Mouse (Mus musculus) retina, adult 2 months (tissue): Measurements from ENCODE around the gene Dhrs2.

Experiments used
- DNase-seq: peaks from one replicate; pipeline ENCODE4 v3.0.0-alpha.2; 2012; ENCODE audit warnings: low read depth, low spot score

The Dhrs2 gene

DNA sequence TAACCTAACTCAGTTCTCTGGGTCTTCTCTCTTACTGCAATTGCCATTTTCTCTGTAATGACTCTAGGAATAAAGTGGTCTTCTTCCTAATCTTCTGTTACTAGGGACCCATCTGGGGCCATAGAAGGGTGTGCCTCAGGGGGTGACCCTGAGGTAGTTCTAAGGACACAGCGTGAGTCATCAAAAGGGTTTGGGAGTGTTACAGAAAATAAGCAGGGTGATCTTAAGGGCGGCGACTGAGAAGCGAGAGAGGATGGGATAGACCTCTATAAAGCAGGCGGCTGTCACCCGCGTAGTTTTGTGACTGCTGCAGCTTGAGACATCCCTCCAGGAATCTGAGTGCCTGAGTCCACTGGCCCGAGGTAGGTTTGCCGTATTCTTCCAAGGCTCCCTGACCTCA, at the start of gene Dhrs2:
Gene Dhrs2, plus strand, starts transcription at position 301 of the 400 bp plus-strand sequence.
- no peak for DNase-seq

DNA sequence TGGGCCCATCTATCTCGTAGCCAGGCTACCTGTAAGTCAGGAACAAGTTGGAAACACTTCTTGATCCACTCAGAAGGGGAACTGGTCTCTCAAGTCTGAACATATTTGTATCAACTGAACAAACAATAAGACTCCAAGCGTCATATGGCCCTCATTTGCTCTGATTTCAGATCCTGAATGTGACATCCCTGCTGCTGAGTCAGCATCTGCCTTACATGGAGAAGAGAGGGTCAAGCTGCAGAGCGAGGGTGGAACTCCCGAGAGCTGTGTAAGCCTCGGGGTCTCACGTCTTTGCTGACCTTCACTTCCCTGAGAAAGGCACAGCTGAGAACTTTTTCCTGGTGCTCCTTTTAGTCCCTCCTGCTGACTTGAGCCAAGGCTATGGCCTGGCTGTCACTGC, 47.6 kb upstream of the Dhrs2 start:
- no peak for DNase-seq

DNA sequence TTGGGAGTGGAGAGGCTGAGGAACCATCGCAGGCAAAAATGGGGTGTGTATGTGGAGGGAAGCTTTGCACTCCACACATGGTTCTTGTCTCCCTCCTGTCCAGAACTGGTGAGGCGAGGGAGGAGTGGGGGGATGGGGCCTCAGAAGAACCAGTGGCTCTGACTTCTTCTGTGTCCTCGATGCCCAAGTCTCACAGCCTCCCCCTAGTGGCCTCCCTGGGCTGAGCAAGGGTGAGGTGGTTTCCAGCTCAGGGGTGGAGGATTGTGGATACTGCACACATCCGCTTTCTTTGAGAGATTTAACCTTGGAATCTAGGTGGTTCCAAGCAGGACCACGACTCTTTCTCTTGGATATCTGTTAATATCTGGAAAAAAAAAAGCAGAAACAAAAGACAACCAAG, 44.5 kb upstream of the Dhrs2 start:
- no peak for DNase-seq

DNA sequence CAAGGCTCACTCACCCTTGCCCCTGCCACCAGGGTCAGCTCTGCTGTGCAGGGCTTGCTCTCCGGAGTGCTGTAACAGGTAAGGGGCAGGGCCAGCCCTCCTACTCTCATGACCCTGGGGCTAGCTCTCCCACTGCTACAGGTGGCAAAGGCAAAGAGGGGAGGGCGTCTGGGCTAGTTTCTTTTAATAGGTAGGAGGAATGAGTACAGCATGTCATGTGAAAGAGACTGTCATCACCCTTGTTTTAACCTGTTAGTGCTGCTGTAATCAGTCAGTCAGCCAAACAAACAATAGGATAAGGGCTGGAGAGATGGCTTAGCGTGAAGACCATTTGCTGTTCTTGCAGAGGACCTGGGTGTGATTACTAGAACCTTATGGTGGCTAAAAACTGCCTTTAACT, 40.9 kb upstream of the Dhrs2 start:
- no peak for DNase-seq

DNA sequence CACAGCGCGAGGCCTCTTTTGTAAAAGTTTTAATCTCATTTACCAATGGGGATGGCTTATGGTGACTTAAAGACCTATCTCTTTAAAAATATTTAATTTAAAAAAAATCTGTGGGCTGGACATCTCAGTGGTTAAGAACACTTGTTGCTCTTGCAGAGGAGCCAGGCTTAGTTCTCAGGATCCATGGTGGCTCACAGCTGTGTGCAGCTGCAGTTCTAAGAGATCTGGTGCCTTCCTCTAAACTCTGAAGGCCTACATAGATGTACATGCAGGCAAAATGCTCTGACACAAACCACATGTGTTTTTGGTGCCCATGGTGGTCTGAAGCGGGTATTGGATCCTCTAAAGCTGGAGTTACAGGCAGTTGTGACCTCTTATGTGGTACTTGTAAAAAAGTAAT, 38.6 kb upstream of the Dhrs2 start:
- no peak for DNase-seq

GRCm38 (mm10) chr14:55184640-55185145, 37.1 kb upstream of the Dhrs2 start:
- DNase-seq = no peak

DNA sequence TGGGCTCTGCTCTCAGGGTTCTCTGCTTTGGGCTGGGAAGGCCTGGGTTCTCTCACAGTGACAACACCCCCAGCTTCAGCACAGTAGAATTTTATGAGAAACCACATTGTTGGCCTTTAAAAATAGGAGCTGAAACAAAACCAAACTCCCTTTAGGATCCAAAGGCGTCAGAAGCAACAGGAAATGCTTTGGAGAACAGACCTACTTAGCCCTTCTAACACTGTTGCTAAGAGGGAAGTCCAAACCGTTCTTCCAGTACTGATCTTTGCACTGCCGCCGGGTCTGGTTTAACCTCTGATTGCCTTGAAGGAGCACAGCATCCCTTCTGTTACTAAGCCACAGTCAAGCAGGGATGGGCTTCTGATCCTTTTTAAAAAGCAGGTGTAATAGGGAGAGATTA, 33.3 kb upstream of the Dhrs2 start:
- DNase-seq = no peak

- no peak for DNase-seq
Observed at GRCm38 (mm10) chr14:55189351-55189769, 32.4 kb upstream of the Dhrs2 start.

DNA sequence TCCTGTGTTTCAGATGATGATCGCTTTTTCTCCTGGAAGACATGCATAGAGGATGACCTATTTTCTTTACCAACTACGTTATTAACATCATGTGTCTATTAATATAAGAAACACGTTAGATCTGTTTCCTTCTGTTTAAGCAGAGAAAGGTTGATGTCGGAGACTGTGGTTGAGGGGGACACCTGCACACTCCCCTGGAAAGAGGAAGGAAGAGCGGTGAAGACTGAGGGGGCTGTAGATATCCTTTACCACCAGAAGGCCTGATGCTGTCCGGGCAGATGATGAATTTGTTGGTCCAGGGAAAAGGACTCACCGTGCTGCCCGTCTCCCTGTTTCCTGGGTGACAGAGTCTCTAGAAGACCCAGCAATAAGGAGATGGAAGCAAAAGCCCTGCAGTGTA, 28.5 kb upstream of the Dhrs2 start:
- DNase-seq = no peak

GRCm38 (mm10) chr14:55193876-55194635, 27.8 kb upstream of the Dhrs2 start:
- no peak for DNase-seq

- no peak for DNase-seq
Observed at GRCm38 (mm10) chr14:55194786-55195185, 27.0 kb upstream of the Dhrs2 start.

- no peak for DNase-seq
Observed at GRCm38 (mm10) chr14:55197121-55197520, 24.7 kb upstream of the Dhrs2 start.

GRCm38 (mm10) chr14:55198187-55198586, 23.6 kb upstream of the Dhrs2 start:
- DNase-seq = no peak

GRCm38 (mm10) chr14:55204544-55204943, 17.3 kb upstream of the Dhrs2 start:
- no peak for DNase-seq

- DNase-seq = no peak
Observed at GRCm38 (mm10) chr14:55205045-55205750, 16.6 kb upstream of the Dhrs2 start.

- DNase-seq = no peak
Observed at GRCm38 (mm10) chr14:55208306-55208705, 13.5 kb upstream of the Dhrs2 start.

- no peak for DNase-seq
Observed at GRCm38 (mm10) chr14:55213621-55214020, 8.2 kb upstream of the Dhrs2 start.

DNA sequence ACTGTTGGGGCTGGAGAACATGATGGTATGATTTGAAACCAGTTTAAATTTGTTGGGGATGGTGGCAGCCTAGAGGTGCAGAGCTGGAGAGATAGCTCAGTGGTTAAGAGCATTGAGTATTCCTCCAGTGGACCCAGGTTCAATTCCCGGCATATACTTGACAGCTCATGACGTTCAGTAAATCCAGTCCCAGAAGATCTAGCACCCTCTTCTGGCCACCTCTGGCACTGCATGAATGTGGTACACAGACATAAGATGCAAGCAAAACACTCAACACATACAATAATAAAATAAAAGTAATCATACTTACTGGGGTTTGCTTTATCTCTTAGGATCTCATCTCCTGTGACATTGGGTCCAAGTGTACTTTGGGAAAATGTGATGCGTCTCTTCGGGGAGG, 7.3 kb upstream of the Dhrs2 start:
- peak; percentile 16 for DNase-seq

- DNase-seq = no peak
Observed at GRCm38 (mm10) chr14:55223172-55223571, 1.4 kb downstream of the Dhrs2 start.

GRCm38 (mm10) chr14:55234639-55235038, 12.8 kb downstream of the Dhrs2 start:
- no peak for DNase-seq

DNA sequence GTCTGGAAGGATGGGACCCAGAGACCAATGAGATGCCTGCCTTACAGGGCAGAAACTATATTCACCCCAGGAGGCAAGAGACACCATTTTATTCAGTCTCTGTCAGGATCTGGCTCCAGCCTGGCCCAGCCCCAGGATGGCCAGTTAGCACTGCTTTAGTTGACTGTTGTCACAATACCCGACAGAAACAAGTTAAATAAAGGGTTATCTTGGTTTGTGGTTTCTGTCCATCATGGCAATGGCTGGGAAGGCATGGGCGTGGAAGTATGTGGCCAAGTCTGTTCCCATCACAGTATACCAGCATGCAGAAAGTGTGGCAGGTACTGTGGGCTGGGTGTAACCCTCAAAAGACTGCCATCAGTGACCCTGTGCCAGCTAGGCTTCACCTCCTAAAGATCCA, 14.9 kb downstream of the Dhrs2 start:
- no peak for DNase-seq

GRCm38 (mm10) chr14:55242664-55243063, 20.9 kb downstream of the Dhrs2 start:
- no peak for DNase-seq

- no peak for DNase-seq
Observed at GRCm38 (mm10) chr14:55247181-55247580, 25.4 kb downstream of the Dhrs2 start.
